Mouse (Mus musculus): ENCODE results near the gene I830077J02Rik. TPM values are rescaled to one million over a fixed set of nuclear protein-coding genes. Genes with fewer than 3 reads are reported as not detected.

Gene I830077J02Rik
- total and polyA plus RNA-seq, 3 experiments: 1.6 to 34.4 (median 32.6) TPM

GRCm38 (mm10) chr3:105935033-105935432 lies 2.6 kb upstream of the I830077J02Rik start:
- ATAC-seq (ENCODE audit: extremely low read depth, insufficient number of reproducible peaks, low FRiP score, poor library complexity, severe bottlenecking): no peak
- Histone ChIP-seq H3K4me3 (ENCODE audit: low read depth, low read length) (no peak overlapping the region), H3K36me3 (replicated peaks) (peaks cover 28% of the 10 kb centered on the region), H3K9me3 (replicated peaks) (no peaks in the 10 kb centered on the region), H3K27me3 (ENCODE audit: insufficient read depth, low read length) (no peaks in the 10 kb centered on the region), H3K4me1 (ENCODE audit: insufficient read depth, low read depth, low read length) (peaks cover 20% of the 10 kb centered on the region)
- DNase-seq (ENCODE audit: low spot score): no peak
- TF ChIP-seq GATA1 (IDR thresholded peaks at IDR 0.05; ENCODE audit: borderline replicate concordance, low read length) (no peak), GATA2 (IDR thresholded peaks at IDR 0.05; ENCODE audit: borderline replicate concordance, low read depth, low read length) (no peak), TAL1 (conservative IDR thresholded peaks at IDR 0.05; ENCODE audit: low read depth, low read length) (no peak), CTCF (IDR thresholded peaks at IDR 0.05; ENCODE audit: low read depth, low read length) (no peak), POLR2AphosphoS5 (IDR thresholded peaks at IDR 0.05; ENCODE audit: insufficient replicate concordance, low read depth, low read length) (no peak)

- Histone ChIP-seq H3K9me3 (replicated peaks) (no peaks in the 10 kb centered on the region), H3K4me1 (ENCODE audit: insufficient read depth, low read depth, low read length) (peaks cover 28% of the 10 kb centered on the region), H3K36me3 (replicated peaks) (peaks cover 31% of the 10 kb centered on the region), H3K4me3 (ENCODE audit: low read depth, low read length) (no peak overlapping the region), H3K27me3 (ENCODE audit: insufficient read depth, low read length) (no peaks in the 10 kb centered on the region)
- DNase-seq (ENCODE audit: low spot score) (no peak), ATAC-seq (ENCODE audit: extremely low read depth, insufficient number of reproducible peaks, low FRiP score, poor library complexity, severe bottlenecking) (no peak)
- TF ChIP-seq CTCF (IDR thresholded peaks at IDR 0.05; ENCODE audit: low read depth, low read length) (no peak), GATA2 (IDR thresholded peaks at IDR 0.05; ENCODE audit: borderline replicate concordance, low read depth, low read length) (no peak), POLR2AphosphoS5 (IDR thresholded peaks at IDR 0.05; ENCODE audit: insufficient replicate concordance, low read depth, low read length) (no peak), GATA1 (IDR thresholded peaks at IDR 0.05; ENCODE audit: borderline replicate concordance, low read length) (no peak), TAL1 (conservative IDR thresholded peaks at IDR 0.05; ENCODE audit: low read depth, low read length) (no peak)
Measured at GRCm38 (mm10) chr3:105933926-105934325, 1.5 kb upstream of the I830077J02Rik start.

DNA sequence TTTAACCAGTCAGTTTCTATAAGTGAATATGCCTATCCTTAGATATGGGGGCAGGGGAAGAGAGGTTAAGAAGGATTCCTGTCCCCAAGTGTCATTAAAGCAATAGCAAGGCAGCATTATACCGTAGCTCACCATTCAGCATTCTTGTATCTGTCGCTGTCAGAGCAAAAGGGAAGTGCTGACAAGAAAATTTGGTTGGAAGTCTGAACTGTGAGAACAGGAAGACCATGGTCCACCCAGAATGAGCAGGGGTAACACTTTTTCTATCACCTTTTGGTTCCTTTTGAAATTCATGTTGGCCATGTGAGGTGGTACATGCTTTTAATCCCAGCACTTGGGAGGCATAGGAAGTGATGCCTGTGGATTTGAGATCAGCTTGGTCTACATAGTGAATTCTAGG lies 1.4 kb downstream of the I830077J02Rik start:
- Histone ChIP-seq H3K27me3 (ENCODE audit: insufficient read depth, low read length) (no peaks in the 10 kb centered on the region), H3K9me3 (replicated peaks) (no peaks in the 10 kb centered on the region), H3K4me1 (ENCODE audit: insufficient read depth, low read depth, low read length) (peaks cover 53% of the 10 kb centered on the region), H3K36me3 (replicated peaks) (peaks cover 43% of the 10 kb centered on the region), H3K4me3 (ENCODE audit: low read depth, low read length) (no peak overlapping the region)
- TF ChIP-seq GATA1 (IDR thresholded peaks at IDR 0.05; ENCODE audit: borderline replicate concordance, low read length): no peak
- no peak for TF ChIP-seq TAL1 (conservative IDR thresholded peaks at IDR 0.05; ENCODE audit: low read depth, low read length)
- no peak for TF ChIP-seq POLR2AphosphoS5 (IDR thresholded peaks at IDR 0.05; ENCODE audit: insufficient replicate concordance, low read depth, low read length)
- no peak for TF ChIP-seq CTCF (IDR thresholded peaks at IDR 0.05; ENCODE audit: low read depth, low read length)
- no peak for TF ChIP-seq GATA2 (IDR thresholded peaks at IDR 0.05; ENCODE audit: borderline replicate concordance, low read depth, low read length)
- no peak for ATAC-seq (ENCODE audit: extremely low read depth, insufficient number of reproducible peaks, low FRiP score, poor library complexity, severe bottlenecking)
- DNase-seq (ENCODE audit: low spot score): no peak

GRCm38 (mm10) chr3:105929821-105930220 lies 2.6 kb downstream of the I830077J02Rik start:
- ATAC-seq (ENCODE audit: extremely low read depth, insufficient number of reproducible peaks, low FRiP score, poor library complexity, severe bottlenecking) (no peak), DNase-seq (ENCODE audit: low spot score) (no peak)
- Histone ChIP-seq H3K4me3 (ENCODE audit: low read depth, low read length) (no peak overlapping the region), H3K36me3 (replicated peaks) (peaks cover 48% of the 10 kb centered on the region), H3K9me3 (replicated peaks) (no peaks in the 10 kb centered on the region), H3K4me1 (ENCODE audit: insufficient read depth, low read depth, low read length) (peaks cover 63% of the 10 kb centered on the region), H3K27me3 (ENCODE audit: insufficient read depth, low read length) (no peaks in the 10 kb centered on the region)
- no peak for TF ChIP-seq POLR2AphosphoS5 (IDR thresholded peaks at IDR 0.05; ENCODE audit: insufficient replicate concordance, low read depth, low read length)
- TF ChIP-seq GATA1 (IDR thresholded peaks at IDR 0.05; ENCODE audit: borderline replicate concordance, low read length): no peak
- no peak for TF ChIP-seq TAL1 (conservative IDR thresholded peaks at IDR 0.05; ENCODE audit: low read depth, low read length)
- TF ChIP-seq GATA2 (IDR thresholded peaks at IDR 0.05; ENCODE audit: borderline replicate concordance, low read depth, low read length): no peak
- no peak for TF ChIP-seq CTCF (IDR thresholded peaks at IDR 0.05; ENCODE audit: low read depth, low read length)

GRCm38 (mm10) chr3:105928781-105929180 lies 3.7 kb downstream of the I830077J02Rik start:
- peaks cover 72% of the 10 kb centered on the region for H3K4me1 ChIP-seq (ENCODE audit: insufficient read depth, low read depth, low read length)
- no peaks in the 10 kb centered on the region for H3K27me3 ChIP-seq (ENCODE audit: insufficient read depth, low read length)
- no peak overlapping the region for H3K4me3 ChIP-seq (ENCODE audit: low read depth, low read length)
- peaks cover 48% of the 10 kb centered on the region for H3K36me3 ChIP-seq (replicated peaks)
- TF ChIP-seq CTCF (IDR thresholded peaks at IDR 0.05; ENCODE audit: low read depth, low read length) (no peak), POLR2AphosphoS5 (IDR thresholded peaks at IDR 0.05; ENCODE audit: insufficient replicate concordance, low read depth, low read length) (no peak), TAL1 (conservative IDR thresholded peaks at IDR 0.05; ENCODE audit: low read depth, low read length) (no peak), GATA1 (IDR thresholded peaks at IDR 0.05; ENCODE audit: borderline replicate concordance, low read length) (no peak), GATA2 (IDR thresholded peaks at IDR 0.05; ENCODE audit: borderline replicate concordance, low read depth, low read length) (no peak)
- H3K9me3 ChIP-seq (replicated peaks): no peaks in the 10 kb centered on the region
- ATAC-seq (ENCODE audit: extremely low read depth, insufficient number of reproducible peaks, low FRiP score, poor library complexity, severe bottlenecking) (no peak), DNase-seq (ENCODE audit: low spot score) (no peak)

- H3K9me3 ChIP-seq (replicated peaks): no peaks in the 10 kb centered on the region
- no peaks in the 10 kb centered on the region for H3K27me3 ChIP-seq (ENCODE audit: insufficient read depth, low read length)
- DNase-seq (ENCODE audit: low spot score) (no peak), ATAC-seq (ENCODE audit: extremely low read depth, insufficient number of reproducible peaks, low FRiP score, poor library complexity, severe bottlenecking) (no peak)
- H3K36me3 ChIP-seq (replicated peaks): peaks cover 48% of the 10 kb centered on the region
- no peak overlapping the region for H3K4me3 ChIP-seq (ENCODE audit: low read depth, low read length)
- no peak for TF ChIP-seq GATA2 (IDR thresholded peaks at IDR 0.05; ENCODE audit: borderline replicate concordance, low read depth, low read length)
- no peak for TF ChIP-seq CTCF (IDR thresholded peaks at IDR 0.05; ENCODE audit: low read depth, low read length)
- TF ChIP-seq TAL1 (conservative IDR thresholded peaks at IDR 0.05; ENCODE audit: low read depth, low read length): no peak
- no peak for TF ChIP-seq POLR2AphosphoS5 (IDR thresholded peaks at IDR 0.05; ENCODE audit: insufficient replicate concordance, low read depth, low read length)
- no peak for TF ChIP-seq GATA1 (IDR thresholded peaks at IDR 0.05; ENCODE audit: borderline replicate concordance, low read length)
- peaks cover 73% of the 10 kb centered on the region for H3K4me1 ChIP-seq (ENCODE audit: insufficient read depth, low read depth, low read length)
Measured at GRCm38 (mm10) chr3:105928195-105928569, 4.3 kb downstream of the I830077J02Rik start.
